Mouse (Mus musculus) c-Kit-positive CD71-positive TER-119-negative erythroid progenitor cells, embryonic 14.5 days (primary cell): ENCODE measurements at regions not wholly inside any gene's neighbourhood (a gene's known extent, or its start where the extent isn't known, plus 50 kb on each side); places are given as distances from the start of the nearest gene placed in this dataset.
"Not testable (repeated sequence)": the region's sequence is repeated elsewhere in the genome, so short reads cannot be mapped to it uniquely, and the experiment has no call there.

Experiments
- DNase-seq: peaks from one replicate; pipeline ENCODE4 v3.0.0-alpha.2; 2013; ENCODE audit warnings: low read depth

GRCm38 (mm10) chr5:74829003-74829402, 126.3 kb upstream of the Lnx1 start:
- no peak for DNase-seq

- no peak for DNase-seq
These were observed 125.2 kb upstream of the Lnx1 start for GRCm38 (mm10) chr5:74827944-74828343.

- DNase-seq, result no peak
These were observed 123.0 kb upstream of the Lnx1 start for GRCm38 (mm10) chr5:74825517-74826254.

GRCm38 (mm10) chr5:74823719-74824118, 121.0 kb upstream of the Lnx1 start:
- DNase-seq, result no peak

GRCm38 (mm10) chr5:74821969-74822368, 119.3 kb upstream of the Lnx1 start:
- DNase-seq, result no peak

- no peak for DNase-seq
These were observed 113.8 kb upstream of the Lnx1 start for GRCm38 (mm10) chr5:74816523-74816922.

- no peak for DNase-seq
These were observed 110.7 kb upstream of the Lnx1 start for GRCm38 (mm10) chr5:74813396-74813795.

GRCm38 (mm10) chr5:74811046-74811445, 108.3 kb upstream of the Lnx1 start:
- DNase-seq, result no peak

- no peak for DNase-seq
These were observed 105.0 kb upstream of the Lnx1 start for GRCm38 (mm10) chr5:74807581-74808221.

- DNase-seq, result no peak
These were observed 99.2 kb upstream of the Lnx1 start for GRCm38 (mm10) chr5:74801946-74802345.

- no peak for DNase-seq
These were observed 97.6 kb upstream of the Lnx1 start for GRCm38 (mm10) chr5:74800351-74800750.

GRCm38 (mm10) chr5:74796421-74797067, 93.8 kb upstream of the Lnx1 start:
- peak; percentile 6 for DNase-seq

GRCm38 (mm10) chr5:74794726-74795125, 92.0 kb upstream of the Lnx1 start:
- DNase-seq, result no peak

- DNase-seq, result no peak
These were observed 90.7 kb upstream of the Lnx1 start for GRCm38 (mm10) chr5:74793431-74793830.

- DNase-seq, result no peak
These were observed 90.2 kb upstream of the Lnx1 start for GRCm38 (mm10) chr5:74792936-74793335.

- DNase-seq, result no peak
These were observed 89.6 kb upstream of the Lnx1 start for GRCm38 (mm10) chr5:74792301-74792700.

- DNase-seq, result not testable (repeated sequence)
These were observed 87.8 kb upstream of the Lnx1 start for GRCm38 (mm10) chr5:74790501-74790900.

- DNase-seq, result no peak
These were observed 81.2 kb upstream of the Lnx1 start for GRCm38 (mm10) chr5:74783906-74784305.

- no peak for DNase-seq
These were observed 75.4 kb upstream of the Lnx1 start for GRCm38 (mm10) chr5:74778076-74778465.

GRCm38 (mm10) chr5:74777381-74778075, 74.8 kb upstream of the Lnx1 start:
- no peak for DNase-seq

GRCm38 (mm10) chr5:74776081-74776480, 73.4 kb upstream of the Lnx1 start:
- DNase-seq, result no peak

- no peak for DNase-seq
These were observed 72.9 kb upstream of the Lnx1 start for GRCm38 (mm10) chr5:74775596-74775995.
